Mouse (Mus musculus): Measurements from ENCODE around the gene Dnajb4.
"Not testable (repeated sequence)": the region's sequence is repeated elsewhere in the genome, so short reads cannot be mapped to it uniquely, and the experiment has no call there.

Dnajb4 gene

GRCm38 (mm10) chr3:152147085-152147831 is 62.8 kb downstream of the Dnajb4 start:
- no peak for DNase-seq (ENCODE audit: low spot score in 2 of 2)

GRCm38 (mm10) chr3:152145186-152145585 is 64.9 kb downstream of the Dnajb4 start:
- no peak for DNase-seq (ENCODE audit: low spot score in 2 of 2)

GRCm38 (mm10) chr3:152142989-152143695 is 67.0 kb downstream of the Dnajb4 start:
- DNase-seq (ENCODE audit: low spot score in 2 of 2), result no peak

- no peak for DNase-seq (ENCODE audit: low spot score in 2 of 2)
Observed at GRCm38 (mm10) chr3:152142146-152142545, 68.0 kb downstream of the Dnajb4 start.

- DNase-seq (ENCODE audit: low spot score in 2 of 2), result not testable (repeated sequence)
Observed at GRCm38 (mm10) chr3:152139308-152139707, 70.8 kb downstream of the Dnajb4 start.

- DNase-seq (ENCODE audit: low spot score in 2 of 2), result not testable (repeated sequence)
Observed at GRCm38 (mm10) chr3:152136106-152136505, 74.0 kb downstream of the Dnajb4 start.

- no peak for DNase-seq (ENCODE audit: low spot score in 2 of 2)
Observed at GRCm38 (mm10) chr3:152133621-152134020, 76.5 kb downstream of the Dnajb4 start.

GRCm38 (mm10) chr3:152130963-152131362 is 79.1 kb downstream of the Dnajb4 start:
- no peak for DNase-seq (ENCODE audit: low spot score in 2 of 2)

GRCm38 (mm10) chr3:152129426-152129825 is 80.7 kb downstream of the Dnajb4 start:
- not testable (repeated sequence) for DNase-seq (ENCODE audit: low spot score in 2 of 2)

- no peak for DNase-seq (ENCODE audit: low spot score in 2 of 2)
Observed at GRCm38 (mm10) chr3:152128631-152129030, 81.5 kb downstream of the Dnajb4 start.

All from thymus, postnatal 10 days (tissue).